Mouse (Mus musculus) kidney, embryonic 15.5 days (tissue): Measurements from ENCODE around the gene Ttll4. TPM values are rescaled to one million over a fixed set of nuclear protein-coding genes. Genes with fewer than 3 reads are reported as not detected.

Experiments
- ATAC-seq: fragments of 200-750 bp; cut with Nextera tagmentation; replicated peaks from 2 replicates; pipeline ENCODE4 v1.8.0; 2017; ENCODE audit warnings: moderate TSS enrichment; ENCODE audit not compliant: low FRiP score
- H3K27ac ChIP-seq: fragments of 300-500 bp; sonication (generic); 2 replicates; pipeline ENCODE4 v1.5.1; 2015; ENCODE audit warnings: mild to moderate bottlenecking, inconsistent platforms
- H3K27me3 ChIP-seq: fragments of 300-500 bp; sonication (generic); 2 replicates; pipeline ENCODE4 v1.6.1; 2015; ENCODE audit warnings: inconsistent platforms
- H3K36me3 ChIP-seq: fragments of 300-500 bp; sonication (generic); 2 replicates; pipeline ENCODE4 v1.6.1; 2015; ENCODE audit warnings: inconsistent platforms
- H3K4me1 ChIP-seq: fragments of 300-500 bp; sonication (generic); 2 replicates; pipeline ENCODE4 v1.6.1; 2015; ENCODE audit warnings: inconsistent platforms
- H3K4me2 ChIP-seq: fragments of 300-500 bp; sonication (generic); 2 replicates; pipeline ENCODE4 v1.6.1; 2015; ENCODE audit warnings: moderate library complexity, mild to moderate bottlenecking, inconsistent platforms
- H3K4me3 ChIP-seq: fragments of 300-500 bp; sonication (generic); replicated peaks from 2 replicates; pipeline ENCODE4 v1.5.1; 2015; ENCODE audit warnings: mild to moderate bottlenecking, inconsistent platforms
- H3K9ac ChIP-seq: fragments of 300-500 bp; sonication (generic); 2 replicates; pipeline ENCODE4 v1.6.1; 2015; ENCODE audit warnings: mild to moderate bottlenecking, inconsistent platforms
- H3K9me3 ChIP-seq: fragments of 300-500 bp; sonication (generic); replicated peaks from 2 replicates; pipeline ENCODE4 v1.6.1; 2016; ENCODE audit warnings: inconsistent platforms
- WGBS: fragments of 180-500 bp; shearing (Covaris S2); methylation state at CpG from one replicate; pipeline ENCODE4 v1.1.7; 2015; ENCODE audit warnings: mixed read lengths; 5-methylcytosine and 5-hydroxymethylcytosine counted together
- polyA plus RNA-seq: library from polyadenylated mRNA; unstranded; fragments of >200 nt; fragmentation: Nextera tagmentation; extraction: Ambion mirVana; gene quantifications from 2 replicates; pipeline ENCODE4 v1.2.1, GENCODE M21; 2015

Gene Ttll4
- 17.4 and 19.5 TPM in 2 replicates for polyA plus RNA-seq

GRCm38 (mm10) chr1:74661448-74662195, at the start of gene Ttll4:
Gene Ttll4 (plus strand): TSS chr1:74661745.
- Histone ChIP-seq H3K4me2 (peak within 1 kb of the TSS; percentile 64), H3K4me1 (peaks cover 12% of the 10 kb centered on the region), H3K9ac (peak within 1 kb of the TSS; percentile 83), H3K27ac (peak within 1 kb of the TSS; percentile 91), H3K4me3 (peak within 1 kb of the TSS; percentile 96), H3K9me3 (no peaks in the 10 kb centered on the region), H3K36me3 (no peaks in the 10 kb centered on the region), H3K27me3 (no peaks in the 10 kb centered on the region)
- under 1% methylated on average over 59 of the region's 66 CpGs for WGBS
- peak; percentile 99 for ATAC-seq

- H3K27me3 ChIP-seq: no peaks in the 10 kb centered on the region
- WGBS: 91% methylated on average over 1 of the region's 1 CpGs
- no peak overlapping the region for H3K9ac ChIP-seq
- H3K4me1 ChIP-seq: no peaks in the 10 kb centered on the region
- no peak overlapping the region for H3K4me2 ChIP-seq
- peaks cover 9% of the 10 kb centered on the region; the same call in 1 of the 2 replicates for H3K36me3 ChIP-seq
- H3K4me3 ChIP-seq: no peak overlapping the region
- no peak for ATAC-seq
- no peaks in the 10 kb centered on the region for H3K9me3 ChIP-seq
- H3K27ac ChIP-seq: no peak overlapping the region
Observed at GRCm38 (mm10) chr1:74624183-74624582, 37.4 kb upstream of the Ttll4 start.

GRCm38 (mm10) chr1:74626076-74626475, 35.5 kb upstream of the Ttll4 start:
- ATAC-seq: no peak
- WGBS: 82% methylated on average over 4 of the region's 4 CpGs

GRCm38 (mm10) chr1:74628001-74628400, 33.5 kb upstream of the Ttll4 start:
- H3K4me2 ChIP-seq: no peak overlapping the region
- no peaks in the 10 kb centered on the region for H3K4me1 ChIP-seq
- H3K9me3 ChIP-seq: no peaks in the 10 kb centered on the region
- H3K27ac ChIP-seq: no peak overlapping the region
- WGBS: 47% methylated on average over 7 of the region's 7 CpGs
- no peak overlapping the region for H3K4me3 ChIP-seq
- H3K9ac ChIP-seq: no peak overlapping the region
- H3K27me3 ChIP-seq: no peaks in the 10 kb centered on the region
- no peak for ATAC-seq
- H3K36me3 ChIP-seq: 0 out of 2 replicates have a peak, but pooled peaks cover 7% of the 10 kb centered on the region

More at GRCm38 (mm10) chr1:74626076-74626475, 35.5 kb upstream of the Ttll4 start:
- Histone ChIP-seq H3K9ac (no peak overlapping the region), H3K4me1 (no peaks in the 10 kb centered on the region), H3K4me2 (no peak overlapping the region), H3K36me3 (peaks cover 9% of the 10 kb centered on the region; the same call in 1 of the 2 replicates), H3K27ac (no peak overlapping the region), H3K9me3 (no peaks in the 10 kb centered on the region), H3K27me3 (no peaks in the 10 kb centered on the region), H3K4me3 (no peak overlapping the region)

GRCm38 (mm10) chr1:74632734-74633133, 28.8 kb upstream of the Ttll4 start:
- Histone ChIP-seq H3K4me2 (no peak overlapping the region), H3K4me1 (no peaks in the 10 kb centered on the region), H3K4me3 (no peak overlapping the region), H3K9me3 (no peaks in the 10 kb centered on the region), H3K9ac (no peak overlapping the region), H3K27ac (no peak overlapping the region), H3K36me3 (peaks cover 3% of the 10 kb centered on the region; the same call in 1 of the 2 replicates), H3K27me3 (no peaks in the 10 kb centered on the region)
- no peak for ATAC-seq
- WGBS: 85% methylated on average over 4 of the region's 4 CpGs

GRCm38 (mm10) chr1:74643524-74643923, 18.0 kb upstream of the Ttll4 start:
- H3K36me3 ChIP-seq: no peaks in the 10 kb centered on the region
- no peak overlapping the region for H3K9ac ChIP-seq
- H3K9me3 ChIP-seq: no peaks in the 10 kb centered on the region
- no peak for ATAC-seq
- H3K27me3 ChIP-seq: no peaks in the 10 kb centered on the region
- H3K27ac ChIP-seq: no peak overlapping the region
- WGBS: 82% methylated on average over 2 of the region's 2 CpGs
- H3K4me3 ChIP-seq: no peak overlapping the region
- H3K4me1 ChIP-seq: no peaks in the 10 kb centered on the region
- no peak overlapping the region for H3K4me2 ChIP-seq

GRCm38 (mm10) chr1:74643926-74644325, 17.6 kb upstream of the Ttll4 start:
- H3K4me2 ChIP-seq: no peak overlapping the region
- no peaks in the 10 kb centered on the region for H3K9me3 ChIP-seq
- no peaks in the 10 kb centered on the region for H3K4me1 ChIP-seq
- no peak for ATAC-seq
- H3K27me3 ChIP-seq: no peaks in the 10 kb centered on the region
- H3K4me3 ChIP-seq: no peak overlapping the region
- H3K27ac ChIP-seq: no peak overlapping the region
- no peak overlapping the region for H3K9ac ChIP-seq
- no peaks in the 10 kb centered on the region for H3K36me3 ChIP-seq

GRCm38 (mm10) chr1:74662253-74662865, 814 bp downstream of the Ttll4 start:
- Histone ChIP-seq H3K9ac (peak overlapping the region; percentile 83), H3K9me3 (no peaks in the 10 kb centered on the region), H3K27me3 (no peaks in the 10 kb centered on the region), H3K4me1 (peaks cover 12% of the 10 kb centered on the region), H3K4me2 (peak overlapping the region; percentile 64), H3K4me3 (peak overlapping the region; percentile 96), H3K36me3 (no peaks in the 10 kb centered on the region), H3K27ac (peak overlapping the region; percentile 91)
- 3% methylated on average over 13 of the region's 13 CpGs for WGBS
- no peak for ATAC-seq

GRCm38 (mm10) chr1:74665153-74665552, 3.6 kb downstream of the Ttll4 start:
- ATAC-seq: no peak

GRCm38 (mm10) chr1:74668371-74668770, 6.8 kb downstream of the Ttll4 start:
- H3K4me3 ChIP-seq: no peak overlapping the region
- ATAC-seq: no peak
- no peak overlapping the region for H3K27ac ChIP-seq
- peaks cover 2% of the 10 kb centered on the region for H3K4me1 ChIP-seq
- 92% methylated on average over 3 of the region's 3 CpGs for WGBS
- no peaks in the 10 kb centered on the region for H3K27me3 ChIP-seq
- H3K9me3 ChIP-seq: no peaks in the 10 kb centered on the region
- no peak overlapping the region for H3K9ac ChIP-seq
- peaks cover 36% of the 10 kb centered on the region for H3K36me3 ChIP-seq
- H3K4me2 ChIP-seq: no peak overlapping the region

More at GRCm38 (mm10) chr1:74665153-74665552, 3.6 kb downstream of the Ttll4 start:
- H3K4me2 ChIP-seq: no peak overlapping the region
- H3K36me3 ChIP-seq: 0 out of 2 replicates have a peak, but pooled peaks cover 16% of the 10 kb centered on the region
- no peaks in the 10 kb centered on the region for H3K9me3 ChIP-seq
- no peaks in the 10 kb centered on the region for H3K27me3 ChIP-seq
- H3K4me3 ChIP-seq: no peak overlapping the region
- WGBS: 62% methylated on average over 6 of the region's 6 CpGs
- H3K9ac ChIP-seq: no peak overlapping the region
- peaks cover 12% of the 10 kb centered on the region for H3K4me1 ChIP-seq
- H3K27ac ChIP-seq: no peak overlapping the region

GRCm38 (mm10) chr1:74672731-74673130, 11.2 kb downstream of the Ttll4 start:
- Histone ChIP-seq H3K9me3 (no peaks in the 10 kb centered on the region), H3K27me3 (no peaks in the 10 kb centered on the region), H3K4me2 (no peak overlapping the region), H3K4me1 (no peaks in the 10 kb centered on the region), H3K4me3 (no peak overlapping the region), H3K36me3 (peaks cover 50% of the 10 kb centered on the region), H3K27ac (no peak overlapping the region), H3K9ac (no peak overlapping the region)
- no peak for ATAC-seq
- 71% methylated on average over 7 of the region's 7 CpGs for WGBS

GRCm38 (mm10) chr1:74676863-74677262, 15.3 kb downstream of the Ttll4 start:
- WGBS: 92% methylated on average over 3 of the region's 3 CpGs
- no peak overlapping the region for H3K27ac ChIP-seq

More at GRCm38 (mm10) chr1:74676863-74677262, 15.3 kb downstream of the Ttll4 start:
- Histone ChIP-seq H3K4me2 (no peak overlapping the region), H3K9ac (no peak overlapping the region), H3K27me3 (no peaks in the 10 kb centered on the region), H3K4me3 (no peak overlapping the region), H3K9me3 (no peaks in the 10 kb centered on the region), H3K36me3 (peaks cover 65% of the 10 kb centered on the region), H3K4me1 (no peaks in the 10 kb centered on the region)
- no peak for ATAC-seq
